Mouse (Mus musculus) kidney, adult 2 months (tissue): ENCODE results near the gene Pik3ca. TPM values are rescaled to one million over a fixed set of nuclear protein-coding genes. Genes with fewer than 3 reads are reported as not detected.

Experiments used
- DNase-seq: peaks from one replicate; pipeline ENCODE4 v3.0.0; 2021
- H3K27ac ChIP-seq: fragments of 200-500 bp; 2 replicates; pipeline ENCODE4 v1.5.1; 2012; ENCODE audit warnings: low read depth, low read length, control low read depth, inconsistent platforms; ENCODE audit not compliant: insufficient read depth
- H3K27me3 ChIP-seq: fragments of 200-500 bp; replicated peaks from 2 replicates; pipeline ENCODE4 v1.6.1; 2012; ENCODE audit warnings: mild to moderate bottlenecking, moderate library complexity, low read length, inconsistent platforms; ENCODE audit not compliant: control insufficient read depth, insufficient read depth
- H3K36me3 ChIP-seq: fragments of 200-500 bp; 2 replicates; pipeline ENCODE4 v1.6.1; 2012; ENCODE audit warnings: mild to moderate bottlenecking, moderate library complexity, low read length, inconsistent platforms; ENCODE audit not compliant: control insufficient read depth, insufficient read depth
- H3K4me1 ChIP-seq: fragments of 200-500 bp; 2 replicates; pipeline ENCODE4 v1.6.1; 2011; ENCODE audit warnings: low read length; ENCODE audit not compliant: control insufficient read depth, insufficient read depth
- H3K4me3 ChIP-seq: fragments of 200-500 bp; 2 replicates; pipeline ENCODE4 v1.5.1; 2011; ENCODE audit warnings: mild to moderate bottlenecking, low read depth, low read length, control low read depth; ENCODE audit not compliant: insufficient read depth
- CTCF ChIP-seq: fragments of 200-500 bp; conservative IDR thresholded peaks from 2 replicates; pipeline ENCODE4 v1.5.1; 2011; ENCODE audit warnings: low read depth, mild to moderate bottlenecking, control low read depth, low read length, moderate library complexity, mixed read lengths; ENCODE audit not compliant: insufficient read depth, insufficient read length
- POLR2A ChIP-seq: fragments of 200-500 bp; IDR thresholded peaks from one replicate; pipeline ENCODE4 v1.6.1; 2011; ENCODE audit warnings: low read depth, low read length, control low read depth
- polyA plus RNA-seq: library from polyadenylated mRNA; depleted of rRNA; stranded (reverse); fragments of >200 nt; gene quantifications from 2 replicates; pipeline ENCODE4 v1.2.3, GENCODE M21; 2012; rRNA removed

Gene Pik3ca
- polyA plus RNA-seq, 1 experiment: 10.2 TPM

- Histone ChIP-seq H3K27me3 (no peaks in the 10 kb centered on the region), H3K4me3 (no peak overlapping the region), H3K36me3 (peaks cover 6% of the 10 kb centered on the region), H3K4me1 (peaks cover 6% of the 10 kb centered on the region), H3K27ac (no peak overlapping the region)
- no peak for TF ChIP-seq POLR2A
- TF ChIP-seq CTCF: no peak
- no peak for DNase-seq
Measured at GRCm38 (mm10) chr3:32513528-32513927, 116.1 kb downstream of the Pik3ca start.

Other genes with a start within 250 kb of the Pik3ca start
- 9.5 and 9.9 TPM in 2 replicates for gene Zmat3, start 31.7 kb upstream of the Pik3ca start, polyA plus RNA-seq
- gene Kcnmb3, start 94.6 kb downstream of the Pik3ca start, polyA plus RNA-seq: 0.05 TPM in 1 of 2 replicates, not detected in the other
- gene Zfp639, start 112.6 kb downstream of the Pik3ca start, polyA plus RNA-seq: 19.6 and 20.2 TPM in 2 replicates
- gene Mfn1, start 131.8 kb downstream of the Pik3ca start, polyA plus RNA-seq: 19.9 and 26.4 TPM in 2 replicates
- gene Gnb4, start 218.9 kb downstream of the Pik3ca start, polyA plus RNA-seq: 13.6 and 16.0 TPM in 2 replicates